Comparison of ENCODE assay signal across 8 mouse cellular contexts in genomic region chr17:26584063-26584462, GRCm38 (mm10). TPM values are rescaled to one million over a fixed set of nuclear protein-coding genes. Genes with fewer than 3 reads are reported as not detected.
DNase-seq lines count a peak whose midpoint lies in the region; ATAC-seq and TF ChIP-seq lines count a peak whose summit lies in the region.

No protein-coding gene starts in this region.

- peak overlapping the region; percentile 60 for H3K4me2 ChIP-seq in heart, embryonic 14.5 days (ENCODE audit: low read length)
- no peak overlapping the region for H3K4me2 ChIP-seq in hindbrain, embryonic 13.5 days
- H3K4me2 ChIP-seq in liver, embryonic 11.5 days, result 0 out of 2 replicates have a peak overlapping the region, but pooled peaks have one; percentile 7

- H3K4me1 ChIP-seq in heart, embryonic 14.5 days (ENCODE audit: control insufficient read depth in 2 of 2, insufficient read depth in 2 of 2, low read length in 2 of 2), result peaks cover 43 to 63% of the 10 kb centered on the region in 2 experiments
- peaks cover 30% of the 10 kb centered on the region for H3K4me1 ChIP-seq in ES-Bruce4 (ENCODE audit: control insufficient read depth, insufficient read depth, low read length)
- H3K4me1 ChIP-seq in hindbrain, embryonic 13.5 days (replicated peaks), result peaks cover 33% of the 10 kb centered on the region
- peaks cover 20% of the 10 kb centered on the region for H3K4me1 ChIP-seq in liver, embryonic 11.5 days (replicated peaks; ENCODE audit: control insufficient read depth, insufficient read depth, low read length)

- peak overlapping the region; percentile 94 to 95 for H3K27ac ChIP-seq in heart, embryonic 14.5 days (replicated peaks in 1 of 2; ENCODE audit: control insufficient read depth in 1 of 2, insufficient read depth in 1 of 2, low read depth in 2 of 2, low read length in 2 of 2)
- peak overlapping the region; percentile 48 for H3K27ac ChIP-seq in ES-Bruce4 (ENCODE audit: insufficient read depth, low read length)
- H3K27ac ChIP-seq in hindbrain, embryonic 13.5 days, result peak overlapping the region; percentile 70
- H3K27ac ChIP-seq in liver, embryonic 11.5 days (ENCODE audit: low read depth, low read length), result peak overlapping the region; percentile 47; the same call in 1 of the 2 replicates

- no peak for TF ChIP-seq EP300 in ES-Bruce4 (IDR thresholded peaks at IDR 0.05; ENCODE audit: insufficient read depth, low read depth, low read length)

- no peaks in the 10 kb centered on the region for H3K27me3 ChIP-seq in heart, embryonic 14.5 days (ENCODE audit: control insufficient read depth, insufficient read depth, low read length)
- no peaks in the 10 kb centered on the region for H3K27me3 ChIP-seq in ES-Bruce4 (ENCODE audit: control insufficient read depth, insufficient read depth, low read length, poor library complexity, severe bottlenecking)
- no peaks in the 10 kb centered on the region for H3K27me3 ChIP-seq in hindbrain, embryonic 13.5 days
- no peaks in the 10 kb centered on the region for H3K27me3 ChIP-seq in liver, embryonic 11.5 days (replicated peaks; ENCODE audit: control insufficient read depth, insufficient read depth, low read length)

- peak overlapping the region; percentile 70 for H3K9ac ChIP-seq in heart, embryonic 14.5 days (ENCODE audit: low read length)
- no peak overlapping the region for H3K9ac ChIP-seq in ES-Bruce4 (ENCODE audit: low read depth, poor library complexity, severe bottlenecking)
- peak overlapping the region; percentile 24; the same call in 1 of the 2 replicates for H3K9ac ChIP-seq in hindbrain, embryonic 13.5 days
- no peak overlapping the region for H3K9ac ChIP-seq in liver, embryonic 11.5 days (ENCODE audit: low read depth, low read length)

- peaks cover 14% of the 10 kb centered on the region; the same call in 1 of the 2 replicates for H3K36me3 ChIP-seq in heart, embryonic 14.5 days (ENCODE audit: control insufficient read depth, insufficient read depth, low read length)
- H3K36me3 ChIP-seq in ES-Bruce4 (ENCODE audit: control insufficient read depth, insufficient read depth, low read length, poor library complexity, severe bottlenecking), result no peaks in the 10 kb centered on the region
- peaks cover 24% of the 10 kb centered on the region for H3K36me3 ChIP-seq in hindbrain, embryonic 13.5 days
- peaks cover 9% of the 10 kb centered on the region; the same call in 1 of the 2 replicates for H3K36me3 ChIP-seq in liver, embryonic 11.5 days (ENCODE audit: control insufficient read depth, insufficient read depth, low read length)

- no peak for ATAC-seq in heart, embryonic 14.5 days (ENCODE audit: insufficient number of reproducible peaks, insufficient read depth, low FRiP score, low read depth)
- ATAC-seq in hindbrain, embryonic 13.5 days (ENCODE audit: low FRiP score), result no peak
- ATAC-seq in liver, embryonic 11.5 days (replicated peaks; ENCODE audit: low FRiP score), result 0 out of 2 replicates have a peak, but pooled peaks have one; percentile 7

- WGBS in heart, embryonic 14.5 days, result 7% methylated on average over 4 of the region's 4 CpGs
- WGBS in hindbrain, embryonic 13.5 days, result 88% methylated on average over 4 of the region's 4 CpGs
- 59% methylated on average over 4 of the region's 4 CpGs for WGBS in liver, embryonic 11.5 days

- no peak for TF ChIP-seq CTCF in ES-Bruce4 (IDR thresholded peaks at IDR 0.05; ENCODE audit: low read depth, low read length)

- TF ChIP-seq POLR2A in ES-Bruce4 (IDR thresholded peaks at IDR 0.05; ENCODE audit: insufficient read depth, low read length), result no peak

- no peak for DNase-seq in heart, adult 11 months
- DNase-seq in liver, embryonic 11.5 days (ENCODE audit: low spot score), result no peak
- no peak for DNase-seq in layer of hippocampus, postnatal 36 days
- no peak for DNase-seq in spleen, adult 18-20 months
- DNase-seq in gastrocnemius, adult 8-10 months (ENCODE audit: low spot score in 2 of 2), result no peak

- H3K9me3 ChIP-seq in heart, embryonic 14.5 days (ENCODE audit: control insufficient read depth, low read length), result no peaks in the 10 kb centered on the region
- no peaks in the 10 kb centered on the region for H3K9me3 ChIP-seq in ES-Bruce4 (replicated peaks; ENCODE audit: control insufficient read depth, insufficient read depth, low read length, poor library complexity, severe bottlenecking)
- H3K9me3 ChIP-seq in hindbrain, embryonic 13.5 days, result no peaks in the 10 kb centered on the region
- H3K9me3 ChIP-seq in liver, embryonic 11.5 days (ENCODE audit: control insufficient read depth, low read length), result no peaks in the 10 kb centered on the region; the same call in 1 of the 2 replicates

- H3K4me3 ChIP-seq in heart, embryonic 14.5 days (ENCODE audit: control insufficient read depth in 1 of 2, insufficient read depth in 1 of 2, low read depth in 1 of 2, low read length in 2 of 2), result peak overlapping the region in 1 of 2 experiments; percentile 2; a peak in 1 of 4 replicates
- H3K4me3 ChIP-seq in ES-Bruce4 (ENCODE audit: low read depth, low read length), result peak overlapping the region; percentile 22
- no peak overlapping the region for H3K4me3 ChIP-seq in hindbrain, embryonic 13.5 days
- no peak overlapping the region for H3K4me3 ChIP-seq in liver, embryonic 11.5 days (ENCODE audit: low read depth, low read length)

RNA-seq across cellular contexts. Expression of gene Dusp1, which starts 22.1 kb away (rescaled TPM):
- 30.2 and 36.9 TPM in 2 replicates for polyA plus RNA-seq in heart, embryonic 14.5 days (2014; fragmentation: Nextera tagmentation; extraction: Ambion mirVana)
- polyA plus RNA-seq in ES-Bruce4 (2011; ENCODE audit: insufficient read depth, insufficient read length, low read depth, missing spikeins), result 58.4 and 64.9 TPM in 2 replicates
- 34.5 and 35.5 TPM in 2 replicates for polyA plus RNA-seq in hindbrain, embryonic 13.5 days (2015; fragmentation: Nextera tagmentation; extraction: Ambion mirVana)
- 18.6 and 22.7 TPM in 2 replicates for polyA plus RNA-seq in liver, embryonic 11.5 days (2014; fragmentation: Nextera tagmentation; extraction: Ambion mirVana)
- 10 to 100 TPM; 17.1 to 19.3 TPM for total RNA-seq in layer of hippocampus, postnatal 36 days (2021)
- 10 to 100 TPM; 49.6 to 99.2 (median 59.4) TPM for total RNA-seq in gastrocnemius, adult 8-10 months (2022)

RNA-seq across cellular contexts. Expression of gene Ergic1, which starts 22.8 kb away (rescaled TPM):
- polyA plus RNA-seq in heart, embryonic 14.5 days (2014; fragmentation: Nextera tagmentation; extraction: Ambion mirVana), result 120 and 121 TPM in 2 replicates
- polyA plus RNA-seq in ES-Bruce4 (2011; ENCODE audit: insufficient read depth, insufficient read length, low read depth, missing spikeins), result 166 and 167 TPM in 2 replicates
- 86.8 and 90.1 TPM in 2 replicates for polyA plus RNA-seq in hindbrain, embryonic 13.5 days (2015; fragmentation: Nextera tagmentation; extraction: Ambion mirVana)
- polyA plus RNA-seq in liver, embryonic 11.5 days (2014; fragmentation: Nextera tagmentation; extraction: Ambion mirVana), result 89.5 and 96.1 TPM in 2 replicates
- 100 to 1,000 TPM; 115 to 119 TPM for total RNA-seq in layer of hippocampus, postnatal 36 days (2021)
- 10 to 100 TPM; 42.1 to 62.2 (median 50.9) TPM for total RNA-seq in gastrocnemius, adult 8-10 months (2022)

Comparison
In these comparisons a context has a peak if more than half of its experiments do, and no peak if none do; other contexts are left out.
1. H3K9ac ChIP-seq: peak in heart, embryonic 14.5 days (single experiment) and hindbrain, embryonic 13.5 days (single experiment); none in ES-Bruce4 (single experiment) and liver, embryonic 11.5 days (single experiment).
2. Peak in every context shown above with its lines, with median percentiles within 50 percentile points of each other: H3K27ac ChIP-seq.